Mouse (Mus musculus) hindbrain, postnatal 0 days (tissue): ENCODE results near the gene Naa35. TPM values are rescaled to one million over a fixed set of nuclear protein-coding genes. Genes with fewer than 3 reads are reported as not detected.
A peak's percentile ranks its signal among the peaks of the same experiment; 100 is the strongest.

Source experiments
- ATAC-seq: fragments of 200-750 bp; cut with Nextera tagmentation; 2 replicates; pipeline ENCODE4 v1.8.0; 2017; ENCODE audit warnings: mild to moderate bottlenecking, moderate TSS enrichment, moderate library complexity
- DNase-seq: peaks from one replicate; pipeline ENCODE4 v3.0.0-alpha.2; 2015; ENCODE audit warnings: low spot score
- H3K27ac ChIP-seq: fragments of 300-500 bp; sonication (generic); 2 replicates; pipeline ENCODE4 v1.5.1; 2014; ENCODE audit warnings: mild to moderate bottlenecking
- H3K27me3 ChIP-seq: fragments of 300-500 bp; sonication (generic); 2 replicates; pipeline ENCODE4 v1.6.1; 2014; ENCODE audit warnings: low read length, mixed read lengths; ENCODE audit not compliant: insufficient read depth
- H3K36me3 ChIP-seq: fragments of 300-500 bp; sonication (generic); 2 replicates; pipeline ENCODE4 v1.6.1; 2014; ENCODE audit warnings: low read length, mixed read lengths; ENCODE audit not compliant: insufficient read depth
- H3K4me1 ChIP-seq: fragments of 300-500 bp; sonication (generic); 2 replicates; pipeline ENCODE4 v1.6.1; 2014; ENCODE audit warnings: antibody characterized with exemption, low read length, mixed read lengths; ENCODE audit not compliant: insufficient read depth
- H3K4me2 ChIP-seq: fragments of 300-500 bp; sonication (generic); 2 replicates; pipeline ENCODE4 v1.6.1; 2014; ENCODE audit warnings: low read depth, mild to moderate bottlenecking, low read length, moderate library complexity, mixed read lengths
- H3K4me3 ChIP-seq: fragments of 300-500 bp; sonication (generic); 2 replicates; pipeline ENCODE4 v1.5.1; 2014; ENCODE audit warnings: low read length
- H3K9ac ChIP-seq: fragments of 300-500 bp; sonication (generic); replicated peaks from 2 replicates; pipeline ENCODE4 v1.6.1; 2014; ENCODE audit warnings: mild to moderate bottlenecking, low read length, moderate library complexity, mixed read lengths
- H3K9me3 ChIP-seq: fragments of 300-500 bp; sonication (generic); 2 replicates; pipeline ENCODE4 v1.6.1; 2016; ENCODE audit warnings: low read length, mixed read lengths
- CTCF ChIP-seq: IDR thresholded peaks from 2 replicates; pipeline ENCODE4 v1.5.1; 2016; ENCODE audit warnings: antibody characterized with exemption, control low read depth, low read depth
- WGBS: fragments of 180-500 bp; shearing (Covaris S2); extraction: QIAGEN DNeasy Blood & Tissue Kit; methylation state at CpG from one replicate; pipeline ENCODE4 v1.1.7; 2014; 5-methylcytosine and 5-hydroxymethylcytosine counted together
- polyA plus RNA-seq: library from polyadenylated mRNA; unstranded; fragments of >200 nt; fragmentation: Nextera tagmentation; extraction: Ambion mirVana; gene quantifications from 2 replicates; pipeline ENCODE4 v1.2.1, GENCODE M21; 2015
- total RNA-seq: library from RNA; depleted of rRNA; stranded (reverse); fragments of >200 nt; gene quantifications from 2 replicates; pipeline ENCODE4 v1.2.3, GENCODE M21; 2014

Gene Naa35
- total and polyA plus RNA-seq, 2 experiments from 2014 or later, result 98.5 to 99.6 TPM

DNA sequence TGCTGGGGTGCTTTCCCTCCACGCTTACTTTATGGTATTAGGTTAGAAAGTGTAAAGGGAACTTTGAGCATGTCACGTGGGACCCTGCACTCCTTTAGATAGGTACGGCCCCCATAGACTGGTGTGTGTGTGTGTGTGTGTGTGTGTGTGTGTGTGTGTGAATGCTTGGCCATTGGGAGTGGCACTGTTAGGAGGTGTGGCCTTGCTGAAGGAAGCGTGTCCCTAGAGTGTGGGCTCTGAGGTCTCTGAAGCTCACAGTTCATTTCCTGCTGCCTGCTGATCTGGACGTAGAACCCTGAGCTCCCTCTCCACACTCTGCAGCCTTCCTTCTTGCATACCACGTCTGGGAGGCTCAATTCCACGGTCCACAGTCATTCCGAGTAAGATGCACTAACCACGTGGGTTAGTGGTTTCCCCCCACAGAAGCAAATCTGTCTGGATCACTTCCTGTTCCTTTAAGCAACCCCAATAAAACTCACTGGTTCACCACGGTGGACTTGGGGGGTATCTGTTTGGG is 71.3 kb downstream of the Naa35 start:
- TF ChIP-seq CTCF, result no peak
- WGBS, result 49% methylated on average over 10 of the region's 10 CpGs
- ATAC-seq, result no peak
- H3K4me1 ChIP-seq, result peaks cover 7% of the 10 kb centered on the region
- H3K9ac ChIP-seq, result no peak overlapping the region
- no peak overlapping the region for H3K4me2 ChIP-seq
- no peak for DNase-seq
- H3K27ac ChIP-seq, result no peak overlapping the region
- no peaks in the 10 kb centered on the region for H3K27me3 ChIP-seq
- H3K36me3 ChIP-seq, result no peaks in the 10 kb centered on the region
- no peaks in the 10 kb centered on the region for H3K9me3 ChIP-seq
- no peak overlapping the region for H3K4me3 ChIP-seq

DNA sequence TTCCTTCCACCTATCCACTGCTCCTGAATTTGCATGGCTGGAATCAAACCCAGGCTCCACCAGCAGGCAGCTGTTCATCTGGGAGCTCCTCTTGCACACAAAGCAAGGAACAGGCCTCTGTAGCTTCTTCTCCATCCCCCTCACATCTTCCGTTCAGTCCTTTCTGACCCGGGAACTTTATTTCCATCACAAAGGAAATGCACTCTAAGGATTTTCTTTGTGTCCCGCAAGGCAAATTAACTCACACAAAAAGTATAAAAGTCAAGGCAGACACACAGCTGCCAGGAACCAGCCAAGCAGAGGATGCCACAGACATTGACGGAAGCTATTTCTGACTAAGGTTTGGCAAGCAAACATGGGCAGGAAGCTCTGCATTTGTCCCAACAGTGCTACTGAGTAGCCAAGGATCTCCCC is 71.9 kb downstream of the Naa35 start:
- Histone ChIP-seq H3K9ac (no peak overlapping the region), H3K27ac (no peak overlapping the region), H3K27me3 (no peaks in the 10 kb centered on the region), H3K4me2 (no peak overlapping the region), H3K4me3 (no peak overlapping the region), H3K36me3 (no peaks in the 10 kb centered on the region), H3K9me3 (no peaks in the 10 kb centered on the region), H3K4me1 (peaks cover 7% of the 10 kb centered on the region)
- 19% methylated on average over 4 of the region's 4 CpGs for WGBS
- ATAC-seq, result no peak
- DNase-seq, result peak; percentile 26
- TF ChIP-seq CTCF, result no peak

- no peak for DNase-seq
- no peaks in the 10 kb centered on the region; the same call in 1 of the 2 replicates for H3K36me3 ChIP-seq
Observed at GRCm38 (mm10) chr13:59657781-59658180, 72.7 kb downstream of the Naa35 start.

DNA sequence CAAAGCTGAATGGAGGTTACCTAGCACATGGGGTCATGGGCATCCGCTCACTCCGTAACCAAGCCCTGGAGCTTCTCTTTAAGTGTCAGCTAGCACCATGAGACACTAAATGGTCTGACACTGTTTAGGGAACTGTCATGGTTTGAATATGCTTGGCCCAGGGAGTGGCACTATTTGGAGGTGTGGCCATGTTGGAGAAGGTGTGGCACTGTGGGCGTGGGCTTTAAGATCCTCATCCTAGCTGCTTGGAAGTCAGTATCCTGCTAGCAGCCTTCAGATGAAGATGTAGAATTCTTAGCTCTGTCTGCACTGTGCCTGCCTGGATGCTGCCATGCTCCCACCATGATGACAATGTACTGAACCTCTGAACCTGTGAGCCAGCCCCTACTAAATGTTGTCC is 75.3 kb downstream of the Naa35 start:
- no peak overlapping the region for H3K4me2 ChIP-seq
- no peak for ATAC-seq
- no peak for TF ChIP-seq CTCF
- no peaks in the 10 kb centered on the region for H3K9me3 ChIP-seq
- H3K4me3 ChIP-seq, result no peak overlapping the region
- no peaks in the 10 kb centered on the region for H3K4me1 ChIP-seq
- H3K9ac ChIP-seq, result no peak overlapping the region
- H3K27me3 ChIP-seq, result no peaks in the 10 kb centered on the region
- DNase-seq, result no peak
- no peaks in the 10 kb centered on the region; the same call in none of the 2 replicates for H3K36me3 ChIP-seq
- H3K27ac ChIP-seq, result no peak overlapping the region
- 99% methylated on average over 3 of the region's 3 CpGs for WGBS

More at GRCm38 (mm10) chr13:59657781-59658180, 72.7 kb downstream of the Naa35 start:
- Histone ChIP-seq H3K27me3 (no peaks in the 10 kb centered on the region), H3K4me2 (no peak overlapping the region), H3K4me3 (no peak overlapping the region), H3K4me1 (peaks cover 7% of the 10 kb centered on the region), H3K9ac (no peak overlapping the region), H3K27ac (no peak overlapping the region), H3K9me3 (no peaks in the 10 kb centered on the region)
- ATAC-seq, result no peak
- TF ChIP-seq CTCF, result no peak
- WGBS, result 77% methylated on average over 5 of the region's 5 CpGs

GRCm38 (mm10) chr13:59661387-59661786 is 76.3 kb downstream of the Naa35 start:
- 85% methylated on average over 8 of the region's 8 CpGs for WGBS
- Histone ChIP-seq H3K9ac (no peak overlapping the region), H3K9me3 (no peaks in the 10 kb centered on the region), H3K27me3 (no peaks in the 10 kb centered on the region), H3K4me3 (no peak overlapping the region), H3K4me2 (no peak overlapping the region), H3K36me3 (no peaks in the 10 kb centered on the region; the same call in none of the 2 replicates), H3K27ac (no peak overlapping the region), H3K4me1 (no peaks in the 10 kb centered on the region)
- no peak for TF ChIP-seq CTCF
- DNase-seq (no peak), ATAC-seq (no peak)

DNA sequence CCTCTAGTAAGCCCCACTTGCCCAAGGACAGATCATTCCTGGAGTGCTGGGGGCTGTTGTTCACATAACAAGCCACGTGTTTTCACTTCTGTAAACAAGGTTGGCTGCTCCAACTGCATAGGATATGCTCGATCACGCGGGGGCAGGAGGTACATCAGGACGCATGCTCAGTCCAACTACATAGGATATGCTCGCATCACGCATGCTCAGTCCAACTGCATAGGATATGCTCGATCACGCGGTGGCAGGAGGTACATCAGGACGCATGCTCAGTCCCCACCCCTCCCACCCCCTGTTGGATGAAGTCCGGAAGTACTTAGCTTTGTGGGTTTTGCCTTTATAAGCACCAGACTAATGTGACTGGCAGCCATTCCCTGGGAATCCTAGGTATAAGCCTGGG is 76.9 kb downstream of the Naa35 start:
- no peak overlapping the region for H3K4me2 ChIP-seq
- DNase-seq (no peak), ATAC-seq (no peak)
- no peaks in the 10 kb centered on the region for H3K9me3 ChIP-seq
- no peaks in the 10 kb centered on the region for H3K27me3 ChIP-seq
- H3K4me3 ChIP-seq, result no peak overlapping the region
- no peak for TF ChIP-seq CTCF
- no peak overlapping the region for H3K9ac ChIP-seq
- no peak overlapping the region for H3K27ac ChIP-seq
- WGBS, result 97% methylated on average over 12 of the region's 12 CpGs
- H3K36me3 ChIP-seq, result no peaks in the 10 kb centered on the region; the same call in none of the 2 replicates
- H3K4me1 ChIP-seq, result no peaks in the 10 kb centered on the region

DNA sequence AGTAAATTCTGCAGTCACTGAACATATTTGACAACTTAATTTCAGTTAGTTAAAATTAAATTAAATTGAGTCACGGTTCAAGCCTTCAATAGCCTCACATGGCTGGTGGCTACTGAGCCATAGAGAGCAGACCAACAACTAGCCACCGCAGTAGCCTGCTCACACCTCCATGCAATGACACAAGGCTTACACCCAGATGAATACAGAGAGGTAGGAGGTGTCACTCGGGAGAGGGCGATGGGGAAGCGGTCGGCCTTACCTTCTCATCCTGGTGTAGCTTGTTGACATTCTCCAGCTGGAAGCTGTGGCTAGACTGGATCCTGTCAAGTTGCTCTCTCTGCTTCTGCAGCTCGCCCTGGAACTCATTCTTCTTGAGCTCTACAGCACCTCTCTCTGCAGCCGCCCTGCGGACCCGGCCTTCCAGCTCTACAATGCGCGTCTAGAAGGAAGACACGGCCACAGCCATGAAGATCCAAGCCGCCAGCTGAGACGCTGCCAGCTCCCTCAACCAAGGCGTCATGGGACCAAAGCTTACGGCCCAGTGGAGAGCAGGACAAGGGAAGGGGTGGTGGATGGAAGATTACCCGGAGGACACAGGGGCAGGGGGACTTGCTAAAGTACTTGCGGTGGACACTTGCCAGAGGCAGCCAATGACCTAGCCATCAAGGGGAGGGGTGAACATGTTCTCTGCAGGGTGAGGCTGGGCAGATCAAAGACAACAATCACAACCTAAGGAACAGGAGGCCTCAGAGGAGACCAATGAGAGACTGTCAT is 79.1 kb downstream of the Naa35 start:
- no peak for TF ChIP-seq CTCF
- 93% methylated on average over 19 of the region's 19 CpGs for WGBS
- Histone ChIP-seq H3K4me2 (no peak overlapping the region), H3K4me1 (no peaks in the 10 kb centered on the region), H3K4me3 (no peak overlapping the region), H3K27me3 (no peaks in the 10 kb centered on the region), H3K27ac (no peak overlapping the region), H3K9me3 (no peaks in the 10 kb centered on the region), H3K36me3 (no peaks in the 10 kb centered on the region; the same call in none of the 2 replicates), H3K9ac (no peak overlapping the region)
- no peak for DNase-seq
- ATAC-seq, result no peak
